ENCODE assay signal across 10 mouse cellular contexts in genomic region chr10:70121406-70121695, GRCm38 (mm10). TPM values are rescaled to one million over a fixed set of nuclear protein-coding genes. Genes with fewer than 3 reads are reported as not detected.
DNase-seq lines count a peak whose midpoint lies in the region; ATAC-seq and TF ChIP-seq lines count a peak whose summit lies in the region.
"Had no signal": no experiment of that assay in that cellular context is flagged by ENCODE, and none has a peak within 500 bp of the region (broad histone marks: within the 10 kb centered on the region; RNA-seq: fewer than 3 reads in every experiment).

No protein-coding gene starts in this region.

- peak in 1 of 2 experiments; percentile 38; a peak in 1 of 4 replicates for TF ChIP-seq EP300 in MEL (IDR thresholded peaks at IDR 0.05; ENCODE audit: low read depth in 1 of 2, low read length in 2 of 2)
- no peak for TF ChIP-seq EP300 in liver, postnatal 0 days (IDR thresholded peaks at IDR 0.05; ENCODE audit: low read depth)

- peaks cover 40% of the 10 kb centered on the region for H3K79me2 ChIP-seq in MEL (ENCODE audit: control insufficient read depth, insufficient read depth, low read length, poor library complexity)

- no peaks in the 10 kb centered on the region for H3K9me3 ChIP-seq in heart, embryonic 13.5 days
- no peaks in the 10 kb centered on the region for H3K9me3 ChIP-seq in MEL (replicated peaks; ENCODE audit: insufficient read depth, low read length)
- H3K9me3 ChIP-seq in hindbrain, embryonic 11.5 days (ENCODE audit: control insufficient read depth, low read length): no peaks in the 10 kb centered on the region
- H3K9me3 ChIP-seq in liver, postnatal 0 days (ENCODE audit: low read length): no peaks in the 10 kb centered on the region
- H3K9me3 ChIP-seq: forebrain, embryonic 13.5 days had no signal

- H3K4me2 ChIP-seq in heart, embryonic 13.5 days: peak overlapping the region; percentile 61
- H3K4me2 ChIP-seq in hindbrain, embryonic 11.5 days (replicated peaks; ENCODE audit: low read depth, low read length): no peak overlapping the region
- H3K4me2 ChIP-seq in liver, postnatal 0 days (ENCODE audit: low read depth, low read length): peak overlapping the region; percentile 55
- H3K4me2 ChIP-seq: forebrain, embryonic 13.5 days had no signal

- H3K4me1 ChIP-seq in heart, embryonic 13.5 days: peaks cover 81% of the 10 kb centered on the region
- peaks cover 14 to 33% of the 10 kb centered on the region in 2 experiments for H3K4me1 ChIP-seq in MEL (ENCODE audit: control insufficient read depth in 1 of 2, insufficient read depth in 2 of 2, low read length in 2 of 2)
- H3K4me1 ChIP-seq in hindbrain, embryonic 11.5 days (replicated peaks; ENCODE audit: control insufficient read depth, insufficient read depth, low read length): peaks cover 11% of the 10 kb centered on the region
- peaks cover 55% of the 10 kb centered on the region for H3K4me1 ChIP-seq in liver, postnatal 0 days (ENCODE audit: insufficient read depth)

- TF ChIP-seq CTCF in MEL (IDR thresholded peaks at IDR 0.05 in 2 of 3, conservative IDR thresholded peaks at IDR 0.05 in 1 of 3; ENCODE audit: control insufficient read depth in 1 of 3, insufficient read depth in 1 of 3, low read depth in 2 of 3, low read length in 3 of 3, poor library complexity in 1 of 3, severe bottlenecking in 1 of 3): no peak
- TF ChIP-seq CTCF in liver, postnatal 0 days (IDR thresholded peaks at IDR 0.05; ENCODE audit: low read depth): no peak

- peak overlapping the region; percentile 93 for H3K27ac ChIP-seq in heart, embryonic 13.5 days (replicated peaks)
- peak overlapping the region; percentile 96 for H3K27ac ChIP-seq in MEL (ENCODE audit: control insufficient read depth, low read depth, low read length)
- H3K27ac ChIP-seq in hindbrain, embryonic 11.5 days (ENCODE audit: low read depth, low read length): peak overlapping the region; percentile 2; the same call in 1 of the 2 replicates
- peak overlapping the region; percentile 66 for H3K27ac ChIP-seq in liver, postnatal 0 days (ENCODE audit: low read depth)

- no peak for DNase-seq in heart, postnatal 25 days (ENCODE audit: low spot score)
- peak; percentile 77 for DNase-seq in MEL (ENCODE audit: low read depth, low spot score)
- DNase-seq in hindbrain, embryonic 11.5 days (ENCODE audit: low spot score): no peak
- no peak for DNase-seq in liver, postnatal 0 days
- no peak for DNase-seq in testis, postnatal 10 days (ENCODE audit: low spot score)
- DNase-seq in layer of hippocampus, postnatal 36 days: no peak
- no peak for DNase-seq in left cerebral cortex, postnatal 4 days
- DNase-seq: right cerebral cortex, postnatal 4 days had no signal

- no peaks in the 10 kb centered on the region for H3K27me3 ChIP-seq in heart, embryonic 13.5 days (replicated peaks)
- no peaks in the 10 kb centered on the region for H3K27me3 ChIP-seq in MEL (ENCODE audit: control insufficient read depth in 1 of 2, insufficient read depth in 2 of 2, low read length in 2 of 2)
- no peaks in the 10 kb centered on the region for H3K27me3 ChIP-seq in hindbrain, embryonic 11.5 days (ENCODE audit: control insufficient read depth, insufficient read depth, low read length)
- no peaks in the 10 kb centered on the region for H3K27me3 ChIP-seq in liver, postnatal 0 days (ENCODE audit: insufficient read depth, low read length)
- H3K27me3 ChIP-seq: forebrain, embryonic 13.5 days had no signal

- intact Hi-C loops in heart, postnatal 25 days (cut with DNase I): no loop called here
- intact Hi-C loops in left cerebral cortex, postnatal 4 days (cut with DNase I): no loop called here

- H3K9ac ChIP-seq in heart, embryonic 13.5 days: peak overlapping the region; percentile 78
- H3K9ac ChIP-seq in MEL (ENCODE audit: control insufficient read depth, low read depth, low read length, poor library complexity, severe bottlenecking): peak overlapping the region; percentile 46; the same call in 1 of the 2 replicates
- no peak overlapping the region for H3K9ac ChIP-seq in hindbrain, embryonic 11.5 days (ENCODE audit: low read depth, low read length)
- H3K9ac ChIP-seq in liver, postnatal 0 days (replicated peaks): no peak overlapping the region; the same call in 1 of the 2 replicates

- H3K4me3 ChIP-seq in heart, embryonic 13.5 days: peak overlapping the region; percentile 11; the same call in 1 of the 2 replicates
- H3K4me3 ChIP-seq in MEL (ENCODE audit: control insufficient read depth in 1 of 2, insufficient read depth in 1 of 2, low read depth in 2 of 2, low read length in 2 of 2): peak overlapping the region; percentile 35 to 46
- no peak overlapping the region for H3K4me3 ChIP-seq in hindbrain, embryonic 11.5 days (ENCODE audit: low read depth, low read length)
- no peak overlapping the region for H3K4me3 ChIP-seq in liver, postnatal 0 days (ENCODE audit: low read depth, low read length)
- H3K4me3 ChIP-seq: forebrain, embryonic 13.5 days had no signal

- ATAC-seq in heart, embryonic 13.5 days (ENCODE audit: extremely low read depth, insufficient number of reproducible peaks, low FRiP score, low TSS enrichment): no peak
- ATAC-seq in hindbrain, embryonic 11.5 days (ENCODE audit: low FRiP score): no peak
- ATAC-seq in liver, postnatal 0 days: peak; percentile 31
- ATAC-seq: forebrain, embryonic 13.5 days had no signal

- TF ChIP-seq RAD21 in MEL (IDR thresholded peaks at IDR 0.05; ENCODE audit: low read depth, low read length): no peak

- H3K36me3 ChIP-seq in heart, embryonic 13.5 days: no peaks in the 10 kb centered on the region
- peaks cover 0 to 27% of the 10 kb centered on the region in 2 experiments; a peak in 2 of 4 replicates for H3K36me3 ChIP-seq in MEL (ENCODE audit: control insufficient read depth in 1 of 2, insufficient read depth in 2 of 2, low read length in 2 of 2)
- no peaks in the 10 kb centered on the region for H3K36me3 ChIP-seq in hindbrain, embryonic 11.5 days (ENCODE audit: control insufficient read depth, insufficient read depth, low read length)
- no peaks in the 10 kb centered on the region for H3K36me3 ChIP-seq in liver, postnatal 0 days (replicated peaks; ENCODE audit: insufficient read depth, low read length)

- 39% methylated on average over 8 of the region's 8 CpGs for WGBS in heart, embryonic 13.5 days
- WGBS in hindbrain, embryonic 11.5 days: 95% methylated on average over 8 of the region's 8 CpGs
- whole genome bisulfite sequencing in liver, postnatal 0 days (ENCODE audit: insufficient replicate concordance): 52% methylated on average over 8 of the region's 8 CpGs

- TF ChIP-seq POLR2A in MEL (IDR thresholded peaks at IDR 0.05; ENCODE audit: control insufficient read depth in 1 of 2, insufficient read depth in 1 of 2, low read depth in 1 of 2, low read length in 2 of 2, poor library complexity in 1 of 2): no peak

TF ChIP-seq in MEL, 35 proteins besides CTCF, POLR2A, EP300 and RAD21:
- peak; percentile 56 for TF ChIP-seq HCFC1 (IDR thresholded peaks at IDR 0.05; ENCODE audit: low read depth, low read length)
- TF ChIP-seq E2F4 (IDR thresholded peaks at IDR 0.05; ENCODE audit: borderline replicate concordance, low read depth, low read length): no peak
- no peak for TF ChIP-seq POLR2AphosphoS5 (IDR thresholded peaks at IDR 0.05; ENCODE audit: borderline replicate concordance, low read depth, low read length)
- no peak for TF ChIP-seq ZC3H11A (IDR thresholded peaks at IDR 0.05; ENCODE audit: low read depth, low read length)
- TF ChIP-seq MAX (IDR thresholded peaks at IDR 0.05; ENCODE audit: low read length): no peak
- TF ChIP-seq SIN3A (IDR thresholded peaks at IDR 0.05; ENCODE audit: low read length): 0 out of 2 replicates have a peak, but pooled peaks have one; percentile 14
- TF ChIP-seq ETS1 (IDR thresholded peaks at IDR 0.05; ENCODE audit: low read depth, low read length): peak; percentile 94
- peak; percentile 82 for TF ChIP-seq ELF1 (IDR thresholded peaks at IDR 0.05; ENCODE audit: low read depth, low read length)
- peak; percentile 42 for TF ChIP-seq TCF12 (IDR thresholded peaks at IDR 0.05; ENCODE audit: low read depth, low read length)
- peak; percentile 65; the same call in 1 of the 2 replicates for TF ChIP-seq BHLHE40 (IDR thresholded peaks at IDR 0.05; ENCODE audit: borderline replicate concordance, low read depth, low read length)
- TF ChIP-seq GATA1 (IDR thresholded peaks at IDR 0.05; ENCODE audit: low read depth, low read length): peak; percentile 85
TF ChIP-seq in MEL: peak in this region for 7.

RNA-seq across cellular contexts. Expression of gene Ccdc6, which starts 24.4 kb away (rescaled TPM):
- 12.5 and 12.9 TPM in 2 replicates for polyA plus RNA-seq in heart, embryonic 13.5 days (2015; fragmentation: Nextera tagmentation; extraction: Ambion mirVana)
- 10 to 100 TPM; 26.6 to 26.8 TPM for total RNA-seq in heart, postnatal 25 days (2021)
- total RNA-seq in MEL (2012; rRNA removed): 25.4 and 28.6 TPM in 2 replicates
- 100 to 1,000 TPM in 1 of 2 experiments, 10 to 100 TPM in 1; 42.0 to 143 TPM for polyA plus RNA-seq in MEL (2012; ENCODE audit: insufficient read depth in 1 of 2, insufficient read length in 2 of 2, low read depth in 1 of 2, low replicate concordance in 2 of 2, missing spikeins in 1 of 2)
- polyA plus RNA-seq in hindbrain, embryonic 11.5 days (2014; fragmentation: Nextera tagmentation; extraction: Ambion mirVana): 23.0 and 27.8 TPM in 2 replicates
- polyA plus RNA-seq in liver, postnatal 0 days (2015; fragmentation: Nextera tagmentation; extraction: Ambion mirVana): 5.5 and 6.3 TPM in 2 replicates
- 10 to 100 TPM; 66.5 to 69.0 TPM for total RNA-seq in layer of hippocampus, postnatal 36 days (2021)
- 10 to 100 TPM; 68.1 to 70.5 TPM for total RNA-seq in left cerebral cortex, postnatal 4 days (2021)

Comparison
In these comparisons a context has a peak if more than half of its experiments do, and no peak if none do; other contexts are left out.
1. H3K27ac ChIP-seq: peak in every context shown above with its lines; median percentile 96 in MEL; 93 in heart, embryonic 13.5 days; 66 in liver, postnatal 0 days; 2 in hindbrain, embryonic 11.5 days.
2. H3K4me3 ChIP-seq: peak in heart, embryonic 13.5 days (single experiment) and MEL (2 of 2); none in hindbrain, embryonic 11.5 days (single experiment) and liver, postnatal 0 days (single experiment).
3. H3K9ac ChIP-seq: peak in heart, embryonic 13.5 days (single experiment) and MEL (single experiment); none in hindbrain, embryonic 11.5 days (single experiment) and liver, postnatal 0 days (single experiment).